Mouse (Mus musculus) embryo, embryonic 9.5 days (tissue): ENCODE measurements around the gene Grm3.

ENCODE experiments used
- DNase-seq: peaks from one replicate; pipeline ENCODE4 v3.0.0-alpha.2; 2017; ENCODE audit errors: extremely low spot score

Grm3 gene

GRCm38 (mm10) chr5:9724956-9725600 is at the start of gene Grm3:
Gene Grm3 (minus strand): TSS chr5:9725170.
- peak; percentile 25 for DNase-seq

DNA sequence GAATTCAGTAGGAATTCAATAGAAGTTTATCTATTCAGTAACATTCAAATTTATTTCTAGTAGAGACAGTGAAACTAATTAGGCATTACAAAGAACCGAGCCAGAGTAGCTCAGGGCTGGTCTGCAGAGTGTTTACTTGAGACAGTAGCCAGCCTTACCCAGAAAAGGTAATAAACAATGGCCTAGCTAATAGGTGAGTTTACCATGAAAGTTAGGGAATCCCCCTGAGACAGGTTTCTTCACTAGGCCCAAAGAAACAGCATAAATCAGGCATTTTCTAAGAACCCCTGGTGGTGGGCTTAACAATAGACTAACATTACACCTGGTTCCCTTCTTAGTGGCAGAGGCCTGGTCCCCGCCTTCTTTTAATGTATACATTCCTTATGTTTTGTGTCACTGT is 30.8 kb upstream of the Grm3 start:
- no peak for DNase-seq

DNA sequence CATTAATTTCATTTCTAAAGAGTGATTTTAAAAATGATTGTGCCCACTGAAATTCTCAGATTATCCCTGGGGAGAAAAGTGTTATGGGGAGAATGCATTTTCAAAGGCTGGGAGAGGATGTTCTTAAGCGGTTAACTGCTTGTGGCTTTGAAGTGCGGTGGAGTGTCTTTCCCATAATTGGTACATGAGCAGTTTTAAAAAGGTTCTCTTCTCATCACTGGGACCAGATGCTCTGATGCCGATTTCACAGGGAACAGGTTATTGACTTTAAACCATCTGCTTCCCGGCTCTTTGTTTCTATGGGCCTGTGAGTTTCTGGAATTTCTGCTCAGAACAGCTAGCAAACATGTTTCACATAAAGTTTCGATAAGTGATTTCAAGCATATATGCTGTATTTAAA is 23.2 kb upstream of the Grm3 start:
- DNase-seq, result no peak

- no peak for DNase-seq
Observed at GRCm38 (mm10) chr5:9744120-9744519, 19.1 kb upstream of the Grm3 start.

GRCm38 (mm10) chr5:9725601-9726268 is 765 bp upstream of the Grm3 start:
- DNase-seq, result peak; percentile 83

GRCm38 (mm10) chr5:9724287-9724955 is 549 bp downstream of the Grm3 start:
- DNase-seq, result peak; percentile 18

GRCm38 (mm10) chr5:9721136-9721535 is 3.8 kb downstream of the Grm3 start:
- no peak for DNase-seq

DNA sequence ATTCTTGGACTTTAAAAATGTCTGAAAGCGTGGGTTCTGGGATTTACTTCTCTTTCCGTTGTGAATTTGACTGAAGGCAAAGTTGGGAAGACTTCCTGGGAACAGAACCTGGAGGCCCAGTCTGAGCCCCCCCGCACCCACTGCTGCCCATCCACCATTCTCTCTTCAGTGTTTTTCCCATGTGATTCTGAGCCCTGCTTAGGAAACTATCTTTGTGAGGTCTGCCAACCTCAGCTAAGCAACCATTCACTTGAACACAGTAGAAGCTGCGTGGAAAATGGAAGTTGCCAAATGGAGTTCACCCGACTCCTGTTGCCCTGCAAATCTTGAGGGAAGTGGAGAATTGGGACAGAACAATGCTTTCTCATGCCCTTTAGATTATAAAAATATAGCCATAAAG is 8.7 kb downstream of the Grm3 start:
- DNase-seq, result no peak

GRCm38 (mm10) chr5:9707096-9707495 is 17.9 kb downstream of the Grm3 start:
- DNase-seq, result no peak

DNA sequence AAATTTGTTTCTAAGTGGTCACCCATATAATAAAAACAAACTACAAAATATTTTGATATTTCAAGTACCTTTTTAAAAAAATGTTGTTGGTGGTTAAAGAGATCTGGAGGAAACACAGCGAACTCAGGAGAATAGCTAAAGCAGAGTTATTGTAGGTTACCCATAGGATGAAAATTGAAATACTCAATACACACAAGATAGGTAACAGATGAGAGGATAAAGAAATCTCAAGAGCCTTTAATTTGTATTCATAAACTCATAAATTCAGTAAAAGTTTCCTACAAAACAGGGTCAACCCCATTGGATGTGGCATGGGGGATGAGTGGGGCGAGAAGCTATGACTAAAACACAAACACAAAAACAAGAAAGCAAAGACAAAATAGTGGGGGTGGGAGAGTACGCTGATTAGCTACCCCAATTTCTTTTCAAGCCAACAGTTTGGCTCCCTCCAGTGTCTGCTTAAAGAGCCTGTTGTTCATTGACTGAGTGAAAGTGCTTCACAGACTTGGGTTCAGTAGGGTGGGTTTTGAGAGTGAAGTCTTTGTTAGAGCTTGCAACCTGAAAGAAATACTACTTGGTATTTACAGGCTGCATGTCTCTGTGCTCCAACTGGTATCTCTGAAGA is 21.5 kb downstream of the Grm3 start:
- DNase-seq, result peak; percentile 9

DNA sequence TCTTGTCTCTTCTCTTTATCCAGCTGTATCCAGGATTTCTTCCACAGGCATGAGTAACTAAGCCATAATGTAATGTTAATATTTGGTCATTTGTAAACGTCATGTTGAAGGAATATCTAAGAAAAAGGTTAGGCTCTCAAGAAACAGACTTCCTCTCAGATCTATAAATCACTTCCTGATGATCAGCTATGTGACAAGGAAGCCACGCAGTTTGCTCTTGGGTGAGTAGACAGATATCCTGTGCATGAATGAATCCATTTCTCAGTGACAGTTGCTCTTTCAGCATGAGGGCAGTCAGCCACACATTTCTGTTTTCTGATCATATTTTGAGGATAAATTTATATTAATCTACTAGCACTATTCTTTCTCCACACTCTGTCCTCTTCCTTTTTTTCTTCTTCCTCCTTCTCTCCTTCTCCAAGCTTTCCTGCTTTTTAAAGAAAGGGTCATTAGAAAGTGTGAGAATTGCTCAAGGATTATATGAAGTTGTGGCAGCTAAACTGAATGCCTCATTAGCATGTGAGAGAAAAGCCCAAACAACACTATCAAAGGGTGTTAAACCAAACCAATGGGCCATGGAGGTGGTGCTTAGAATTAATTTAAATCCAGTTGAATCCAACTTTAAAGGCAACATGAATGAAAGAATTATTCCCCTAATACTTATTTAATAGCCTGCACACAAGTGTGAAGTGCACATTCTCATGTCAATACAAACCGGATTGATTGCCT is 22.1 kb downstream of the Grm3 start:
- peak; percentile 8 for DNase-seq

- DNase-seq, result no peak
Observed at GRCm38 (mm10) chr5:9692333-9692732, 32.6 kb downstream of the Grm3 start.

- DNase-seq, result no peak
Observed at GRCm38 (mm10) chr5:9690599-9691242, 34.2 kb downstream of the Grm3 start.

DNA sequence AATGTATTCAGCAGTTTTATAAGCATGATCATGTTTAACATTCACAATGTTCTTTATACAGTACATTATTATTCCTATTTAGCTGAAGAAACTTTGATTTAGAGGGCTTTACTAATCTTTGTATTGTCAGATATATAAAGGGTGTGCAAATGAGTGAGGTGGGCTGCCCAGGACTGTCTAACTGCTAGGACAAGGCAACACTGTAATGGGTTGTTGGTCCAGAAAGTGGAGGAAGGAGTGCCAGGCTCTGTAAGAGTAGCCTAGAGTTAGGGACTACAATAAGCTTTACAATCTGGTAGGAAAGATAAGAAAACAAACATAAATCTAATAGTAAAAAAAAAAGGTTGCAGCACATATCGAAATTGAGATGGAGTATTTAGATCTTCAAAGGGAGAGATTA is 34.8 kb downstream of the Grm3 start:
- no peak for DNase-seq

DNA sequence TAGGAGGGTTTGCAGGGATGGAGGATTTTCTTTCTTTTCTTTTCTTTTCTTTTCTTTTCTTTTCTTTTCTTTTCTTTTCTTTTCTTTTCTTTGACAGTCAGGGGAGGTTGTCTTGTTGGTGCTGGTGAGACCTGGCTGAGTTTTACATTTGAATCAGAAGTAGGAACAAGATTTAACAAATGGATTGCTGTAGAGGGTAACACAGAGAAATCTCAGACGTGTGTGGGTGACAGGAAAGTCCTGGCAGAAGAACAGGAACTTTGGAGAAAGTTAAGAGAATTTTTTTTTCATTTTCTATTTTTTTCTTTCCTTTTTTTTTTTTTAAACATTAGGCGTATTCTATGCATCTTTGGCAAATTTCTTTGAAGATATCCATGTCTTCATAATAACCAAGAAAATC is 41.8 kb downstream of the Grm3 start:
- no peak for DNase-seq

DNA sequence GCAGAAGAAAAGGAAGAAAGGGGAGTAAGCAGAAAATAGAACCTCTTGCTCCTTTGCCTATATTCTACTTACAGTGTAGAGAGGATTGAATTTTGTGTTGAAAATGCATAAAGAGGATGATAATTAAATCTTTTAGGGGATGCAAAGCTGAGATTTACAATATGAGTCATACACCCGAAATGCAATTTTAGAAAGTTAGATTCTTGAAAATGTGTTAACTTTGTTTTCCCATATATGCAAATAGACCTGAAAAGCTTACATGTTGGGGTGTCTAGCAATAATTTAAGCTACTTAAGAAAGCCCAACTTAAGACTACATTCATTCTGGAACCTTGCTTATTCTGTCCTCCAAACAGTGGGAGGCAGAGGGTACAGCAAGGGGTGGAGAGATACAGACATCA is 56.0 kb downstream of the Grm3 start:
- DNase-seq, result no peak

DNA sequence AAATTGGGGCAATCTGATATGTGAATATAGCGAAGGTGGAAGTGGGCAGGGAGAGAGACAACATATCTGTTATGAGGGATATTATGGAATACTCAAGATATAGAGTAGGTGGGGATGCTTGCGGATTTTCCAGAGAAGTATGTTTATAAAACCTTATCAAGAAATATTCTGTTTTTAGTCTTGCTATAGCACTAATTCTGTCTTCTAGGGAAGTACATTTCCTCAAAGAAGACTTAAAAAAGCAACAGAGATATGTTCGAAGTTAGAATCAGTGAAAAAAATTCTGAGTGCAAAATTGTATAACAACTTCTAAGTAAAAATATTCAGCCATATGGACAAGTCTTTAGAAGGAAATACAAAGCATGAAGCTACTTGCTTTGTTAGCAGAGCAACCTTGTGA is 61.6 kb downstream of the Grm3 start:
- DNase-seq, result no peak

GRCm38 (mm10) chr5:9661870-9662589 is 62.9 kb downstream of the Grm3 start:
- no peak for DNase-seq

DNA sequence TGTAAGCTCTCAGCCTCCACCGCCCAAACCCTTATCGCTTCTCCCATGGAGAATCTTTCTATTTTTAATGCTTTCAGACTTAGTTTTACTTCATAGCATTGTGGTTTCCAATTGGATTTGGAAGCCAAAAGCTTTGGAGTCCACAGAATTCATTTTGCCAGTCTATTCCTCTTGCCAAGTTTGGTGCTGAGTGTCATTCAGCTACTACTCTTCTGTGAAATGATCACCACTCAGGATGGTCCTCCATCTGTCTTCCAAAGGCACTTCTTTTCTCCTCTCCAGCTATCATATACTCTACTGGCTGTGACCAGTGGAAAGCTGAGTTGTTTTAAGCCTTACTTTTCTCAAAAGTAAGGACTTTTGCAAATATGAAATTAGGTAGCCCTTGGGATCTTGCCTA is 86.4 kb downstream of the Grm3 start:
- no peak for DNase-seq

GRCm38 (mm10) chr5:9627220-9627619 is 97.8 kb downstream of the Grm3 start:
- DNase-seq, result no peak

GRCm38 (mm10) chr5:9624396-9624795 is 100.6 kb downstream of the Grm3 start:
- DNase-seq, result no peak
